Mouse (Mus musculus) ES-Bruce4 (cell line): ENCODE measurements around the gene AB124611.

ENCODE experiments used
- CTCF ChIP-seq: IDR thresholded peaks from one replicate; pipeline ENCODE4 v1.8.1; 2011; ENCODE audit warnings: low read depth, low read length
- POLR2A ChIP-seq: IDR thresholded peaks from one replicate; pipeline ENCODE4 v1.8.1; 2011; ENCODE audit warnings: low read length; ENCODE audit not compliant: insufficient read depth

DNA sequence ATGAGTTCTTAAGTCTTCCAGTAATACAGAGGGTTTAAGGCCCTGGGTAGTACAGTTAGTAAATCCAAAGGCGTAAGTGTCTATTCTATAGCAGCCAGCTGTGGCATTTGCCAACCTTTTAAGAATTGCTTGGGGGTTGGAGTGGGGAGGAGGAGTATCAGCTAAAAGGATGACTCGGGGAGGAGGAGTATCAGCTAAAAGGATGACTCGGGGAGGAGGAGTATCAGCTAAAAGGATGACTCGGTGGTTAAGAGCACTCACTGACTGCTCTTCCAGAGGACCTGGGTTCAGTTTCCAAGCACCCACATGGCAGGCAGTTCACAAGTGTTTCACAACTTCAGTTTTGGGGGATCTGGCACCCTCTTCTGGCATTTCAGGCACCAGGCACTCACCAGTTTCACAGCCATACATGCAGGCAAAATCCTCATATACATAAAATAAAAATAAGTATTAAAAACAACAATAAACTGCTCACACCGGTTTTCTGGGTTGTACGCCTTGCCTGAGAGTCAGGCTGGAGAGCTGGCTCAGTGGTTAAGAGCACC lies 29.3 kb downstream of the AB124611 start:
- TF ChIP-seq CTCF, result no peak
- no peak for TF ChIP-seq POLR2A
